Mouse (Mus musculus): ENCODE measurements around the gene Snx17.

- TF ChIP-seq CTCF (IDR thresholded peaks at IDR 0.05; ENCODE audit: low read depth) (no peak), EP300 (IDR thresholded peaks at IDR 0.05; ENCODE audit: low read depth) (no peak)
Observed at GRCm38 (mm10) chr5:31242191-31242590, 49.2 kb downstream of the Snx17 start.

Data from heart, postnatal 0 days (tissue).